Comparison of ENCODE assay signal across 9 mouse cellular contexts in the genomic region with DNA sequence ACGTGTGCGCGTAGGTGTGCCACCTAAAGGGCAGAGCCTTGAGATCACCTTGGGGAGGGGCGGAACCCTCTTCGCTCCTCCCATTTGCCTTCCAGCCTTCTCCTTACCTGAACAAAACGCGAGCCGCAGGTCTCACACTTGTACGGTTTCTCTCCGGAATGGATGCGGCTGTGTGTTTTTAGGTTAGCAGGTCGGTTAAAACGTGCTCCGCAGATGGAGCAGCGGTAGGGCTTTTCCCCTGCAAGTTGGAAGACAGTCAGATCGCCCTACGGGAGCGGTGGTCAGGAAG. TPM values are rescaled to one million over a fixed set of nuclear protein-coding genes. Genes with fewer than 3 reads are reported as not detected.
DNase-seq lines count a peak whose midpoint lies in the region; ATAC-seq lines count a peak whose summit lies in the region.
"Had no signal": no experiment of that assay in that cellular context is flagged by ENCODE, and none has a peak within 500 bp of the region (broad histone marks: within the 10 kb centered on the region; RNA-seq: fewer than 3 reads in every experiment).

No protein-coding gene starts in this region.

- peaks cover 20% of the 10 kb centered on the region for H3K4me1 ChIP-seq in heart, embryonic 16.5 days (ENCODE audit: control insufficient read depth, insufficient read depth, low read length)
- peaks cover 16% of the 10 kb centered on the region for H3K4me1 ChIP-seq in forebrain, embryonic 11.5 days (replicated peaks; ENCODE audit: control insufficient read depth, insufficient read depth, low read length)

- H3K9ac ChIP-seq in heart, embryonic 16.5 days (ENCODE audit: low read length): peak overlapping the region; percentile 56
- no peak overlapping the region for H3K9ac ChIP-seq in forebrain, embryonic 11.5 days (ENCODE audit: low read length)

- H3K27me3 ChIP-seq in heart, embryonic 16.5 days (ENCODE audit: control insufficient read depth, insufficient read depth, low read length): peaks cover 41% of the 10 kb centered on the region
- peaks cover 51% of the 10 kb centered on the region for H3K27me3 ChIP-seq in forebrain, embryonic 11.5 days (ENCODE audit: control insufficient read depth, insufficient read depth, low read length)

- H3K4me2 ChIP-seq in heart, embryonic 16.5 days (ENCODE audit: low read depth, low read length): peak overlapping the region; percentile 59
- H3K4me2 ChIP-seq in forebrain, embryonic 11.5 days (ENCODE audit: low read depth, low read length, severe bottlenecking): peak overlapping the region; percentile 41

- no peaks in the 10 kb centered on the region for H3K36me3 ChIP-seq in heart, embryonic 16.5 days (ENCODE audit: control insufficient read depth, insufficient read depth)
- H3K36me3 ChIP-seq in forebrain, embryonic 11.5 days (ENCODE audit: control insufficient read depth, insufficient read depth, low read length): no peaks in the 10 kb centered on the region

- no peaks in the 10 kb centered on the region for H3K9me3 ChIP-seq in heart, embryonic 16.5 days (replicated peaks; ENCODE audit: control insufficient read depth, low read length)
- no peaks in the 10 kb centered on the region for H3K9me3 ChIP-seq in forebrain, embryonic 11.5 days (ENCODE audit: control insufficient read depth, low read length)

- intact Hi-C loops in heart, postnatal 36 days (cut with DNase I): no loop called here
- intact Hi-C loops in left cerebral cortex, postnatal 14 days (cut with DNase I): no loop called here

- peak overlapping the region; percentile 51 for H3K4me3 ChIP-seq in heart, embryonic 16.5 days (ENCODE audit: low read length)
- peak overlapping the region; percentile 16; the same call in 1 of the 2 replicates for H3K4me3 ChIP-seq in forebrain, embryonic 11.5 days (ENCODE audit: low read depth, low read length)

- 12% methylated on average over 18 of the region's 18 CpGs for WGBS in heart, embryonic 16.5 days
- WGBS in forebrain, embryonic 11.5 days: 4% methylated on average over 18 of the region's 18 CpGs

- no peak overlapping the region; the same call in 1 of the 2 replicates for H3K27ac ChIP-seq in heart, embryonic 16.5 days (ENCODE audit: low read length)
- no peak overlapping the region for H3K27ac ChIP-seq in forebrain, embryonic 11.5 days (ENCODE audit: low read depth, low read length)

- ATAC-seq in heart, embryonic 16.5 days (replicated peaks; ENCODE audit: extremely low read depth, insufficient read depth, low FRiP score): no peak
- no peak for ATAC-seq in forebrain, embryonic 11.5 days (replicated peaks; ENCODE audit: low FRiP score)
- ATAC-seq: Patski had no signal

- DNase-seq in heart, postnatal 36 days: no peak
- DNase-seq in forebrain, embryonic 11.5 days (ENCODE audit: low spot score): no peak
- DNase-seq in kidney, postnatal 25 days: peak; percentile 63 to 75
- DNase-seq in neural tube, embryonic 10.5 days (ENCODE audit: extremely low spot score, low spot score): peak; percentile 31
- no peak for DNase-seq in urinary bladder, postnatal 36 days (ENCODE audit: low spot score in 2 of 2)
- DNase-seq in left cerebral cortex, postnatal 14 days (ENCODE audit: low spot score in 2 of 2): no peak
- no peak for DNase-seq in adrenal gland, adult 18-20 months (ENCODE audit: low spot score in 2 of 2)

RNA-seq across cellular contexts. Expression of gene Bcl6b, which starts 3.1 kb away (rescaled TPM):
- polyA plus RNA-seq in heart, embryonic 16.5 days (2015; fragmentation: Nextera tagmentation; extraction: Ambion mirVana): 18.1 and 20.2 TPM in 2 replicates
- 10 to 100 TPM; 19.7 to 20.0 TPM for total RNA-seq in heart, postnatal 36 days (2021)
- 4.9 and 6.8 TPM in 2 replicates for polyA plus RNA-seq in forebrain, embryonic 11.5 days (2014; fragmentation: Nextera tagmentation; extraction: Ambion mirVana)
- 1 to 10 TPM; 5.1 to 5.3 TPM for total RNA-seq in left cerebral cortex, postnatal 14 days (2021)
- total RNA-seq in adrenal gland, adult 18-20 months (2021): 10 to 100 TPM in 1 of 2 experiments, 1 to 10 TPM in 1; 7.4 to 22.5 TPM
- polyA plus RNA-seq: Patski had no signal

RNA-seq across cellular contexts. Expression of gene Slc16a13, which starts 5.7 kb away (rescaled TPM):
- 5.0 and 5.6 TPM in 2 replicates for polyA plus RNA-seq in heart, embryonic 16.5 days (2015; fragmentation: Nextera tagmentation; extraction: Ambion mirVana)
- total RNA-seq in heart, postnatal 36 days (2021): 1 to 10 TPM; 3.3 to 3.9 TPM
- 14.6 and 15.8 TPM in 2 replicates for polyA plus RNA-seq in forebrain, embryonic 11.5 days (2014; fragmentation: Nextera tagmentation; extraction: Ambion mirVana)
- 10 to 100 TPM in 1 of 2 experiments, 1 to 10 TPM in 1; 8.3 to 10.4 TPM for total RNA-seq in left cerebral cortex, postnatal 14 days (2021)
- total RNA-seq in adrenal gland, adult 18-20 months (2021): 1 to 10 TPM; 2.4 to 2.9 TPM

RNA-seq across cellular contexts. Expression of gene 0610010K14Rik, which starts 11.2 kb away (rescaled TPM):
- 116 and 121 TPM in 2 replicates for polyA plus RNA-seq in heart, embryonic 16.5 days (2015; fragmentation: Nextera tagmentation; extraction: Ambion mirVana)
- 10 to 100 TPM; 32.7 to 38.0 TPM for total RNA-seq in heart, postnatal 36 days (2021)
- polyA plus RNA-seq in forebrain, embryonic 11.5 days (2014; fragmentation: Nextera tagmentation; extraction: Ambion mirVana): 202 and 223 TPM in 2 replicates
- total RNA-seq in left cerebral cortex, postnatal 14 days (2021): 10 to 100 TPM; 41.3 to 54.2 TPM
- total RNA-seq in adrenal gland, adult 18-20 months (2021): 10 to 100 TPM; 33.7 to 37.3 TPM

RNA-seq across cellular contexts. Expression of gene Gm21988, which starts 13.1 kb away (rescaled TPM):
- polyA plus RNA-seq in heart, embryonic 16.5 days (2015; fragmentation: Nextera tagmentation; extraction: Ambion mirVana): 8.2 and 9.0 TPM in 2 replicates
- total RNA-seq in heart, postnatal 36 days (2021): 1 to 10 TPM; 2.1 to 3.3 TPM
- polyA plus RNA-seq in forebrain, embryonic 11.5 days (2014; fragmentation: Nextera tagmentation; extraction: Ambion mirVana): 9.8 and 9.9 TPM in 2 replicates
- total RNA-seq in left cerebral cortex, postnatal 14 days (2021): 1 to 10 TPM; 5.9 to 7.3 TPM
- total RNA-seq in adrenal gland, adult 18-20 months (2021): 1 to 10 TPM; 4.3 to 5.3 TPM

RNA-seq across cellular contexts. Expression of gene Rnasek, which starts 13.1 kb away (rescaled TPM):
- polyA plus RNA-seq in heart, embryonic 16.5 days (2015; fragmentation: Nextera tagmentation; extraction: Ambion mirVana): 218 and 227 TPM in 2 replicates
- 100 to 1,000 TPM; 106 to 113 TPM for total RNA-seq in heart, postnatal 36 days (2021)
- 97.8 and 110 TPM in 2 replicates for polyA plus RNA-seq in forebrain, embryonic 11.5 days (2014; fragmentation: Nextera tagmentation; extraction: Ambion mirVana)
- total RNA-seq in left cerebral cortex, postnatal 14 days (2021): 100 to 1,000 TPM; 291 TPM
- total RNA-seq in adrenal gland, adult 18-20 months (2021): 100 to 1,000 TPM; 179 to 279 TPM

Comparison
In these comparisons a context has a peak if more than half of its experiments do, and no peak if none do; other contexts are left out.
1. DNase-seq: peak in kidney, postnatal 25 days (2 of 2) and neural tube, embryonic 10.5 days (single experiment); none in heart, postnatal 36 days (0 of 2), forebrain, embryonic 11.5 days (single experiment), urinary bladder, postnatal 36 days (0 of 2), left cerebral cortex, postnatal 14 days (0 of 2) and adrenal gland, adult 18-20 months (0 of 2).